Mouse (Mus musculus) heart, embryonic 13.5 days (tissue): Measurements from ENCODE around the gene Dram1. TPM values are rescaled to one million over a fixed set of nuclear protein-coding genes. Genes with fewer than 3 reads are reported as not detected.
A peak's percentile ranks its signal among the peaks of the same experiment; 100 is the strongest.
"Not testable (repeated sequence)": the region's sequence is repeated elsewhere in the genome, so short reads cannot be mapped to it uniquely, and the experiment has no call there.

Experiments used
- ATAC-seq: fragments of 200-750 bp; cut with Nextera tagmentation; 2 replicates; pipeline ENCODE4 v1.8.0; 2017; ENCODE audit warnings: moderate TSS enrichment; ENCODE audit not compliant: insufficient number of reproducible peaks, low FRiP score, low TSS enrichment; ENCODE audit errors: extremely low read depth
- H3K27ac ChIP-seq: fragments of 300-500 bp; sonication (generic); replicated peaks from 2 replicates; pipeline ENCODE4 v1.5.1; 2015; ENCODE audit warnings: moderate library complexity, mild to moderate bottlenecking, inconsistent platforms
- H3K27me3 ChIP-seq: fragments of 300-500 bp; sonication (generic); replicated peaks from 2 replicates; pipeline ENCODE4 v1.6.1; 2015; ENCODE audit warnings: mild to moderate bottlenecking, inconsistent platforms
- H3K36me3 ChIP-seq: fragments of 300-500 bp; sonication (generic); 2 replicates; pipeline ENCODE4 v1.6.1; 2015; ENCODE audit warnings: mild to moderate bottlenecking, inconsistent platforms
- H3K4me1 ChIP-seq: fragments of 300-500 bp; sonication (generic); 2 replicates; pipeline ENCODE4 v1.6.1; 2015; ENCODE audit warnings: inconsistent platforms
- H3K4me2 ChIP-seq: fragments of 300-500 bp; sonication (generic); 2 replicates; pipeline ENCODE4 v1.6.1; 2015; ENCODE audit warnings: inconsistent platforms, mild to moderate bottlenecking, moderate library complexity
- H3K4me3 ChIP-seq: fragments of 300-500 bp; sonication (generic); 2 replicates; pipeline ENCODE4 v1.5.1; 2015; ENCODE audit warnings: moderate library complexity, mild to moderate bottlenecking, inconsistent platforms
- H3K9ac ChIP-seq: fragments of 300-500 bp; sonication (generic); 2 replicates; pipeline ENCODE4 v1.6.1; 2015; ENCODE audit warnings: inconsistent platforms, mild to moderate bottlenecking, moderate library complexity
- H3K9me3 ChIP-seq: fragments of 300-500 bp; sonication (generic); 2 replicates; pipeline ENCODE4 v1.6.1; 2016; ENCODE audit warnings: inconsistent platforms
- WGBS: fragments of 180-500 bp; shearing (Covaris S2); methylation state at CpG from one replicate; pipeline ENCODE4 v1.1.7; 2015; ENCODE audit warnings: mixed read lengths; 5-methylcytosine and 5-hydroxymethylcytosine counted together
- polyA plus RNA-seq: library from polyadenylated mRNA; unstranded; fragments of >200 nt; fragmentation: Nextera tagmentation; extraction: Ambion mirVana; gene quantifications from 2 replicates; pipeline ENCODE4 v1.2.1, GENCODE M21; 2015

Dram1 gene
- polyA plus RNA-seq, 1 experiment from 2014 or later: 1.4 TPM

- Histone ChIP-seq H3K4me3 (no peak overlapping the region), H3K4me2 (no peak overlapping the region), H3K9ac (no peak overlapping the region), H3K9me3 (no peaks in the 10 kb centered on the region), H3K27me3 (no peaks in the 10 kb centered on the region), H3K27ac (no peak overlapping the region), H3K4me1 (peaks cover 57% of the 10 kb centered on the region), H3K36me3 (no peaks in the 10 kb centered on the region)
- 91% methylated on average over 11 of the region's 11 CpGs for WGBS
- ATAC-seq: no peak
Observed at GRCm38 (mm10) chr10:88385290-88385689, 6.4 kb upstream of the Dram1 start.

- ATAC-seq: no peak
Observed at GRCm38 (mm10) chr10:88384081-88384480, 5.2 kb upstream of the Dram1 start.

GRCm38 (mm10) chr10:88383479-88383878 is 4.6 kb upstream of the Dram1 start:
- ATAC-seq: no peak
- 61% methylated on average over 4 of the region's 4 CpGs for WGBS

More at GRCm38 (mm10) chr10:88384081-88384480, 5.2 kb upstream of the Dram1 start:
- no peak overlapping the region for H3K9ac ChIP-seq
- no peak overlapping the region for H3K4me2 ChIP-seq
- no peaks in the 10 kb centered on the region for H3K27me3 ChIP-seq
- H3K4me1 ChIP-seq: peaks cover 52% of the 10 kb centered on the region
- no peaks in the 10 kb centered on the region for H3K36me3 ChIP-seq
- no peak overlapping the region for H3K4me3 ChIP-seq
- no peaks in the 10 kb centered on the region for H3K9me3 ChIP-seq
- no peak overlapping the region for H3K27ac ChIP-seq
- WGBS: 40% methylated on average over 5 of the region's 5 CpGs

GRCm38 (mm10) chr10:88382009-88382408 is 3.1 kb upstream of the Dram1 start:
- ATAC-seq: no peak
- 33% methylated on average over 6 of the region's 6 CpGs for WGBS

More at GRCm38 (mm10) chr10:88383479-88383878, 4.6 kb upstream of the Dram1 start:
- no peaks in the 10 kb centered on the region for H3K27me3 ChIP-seq
- H3K36me3 ChIP-seq: no peaks in the 10 kb centered on the region
- H3K9me3 ChIP-seq: no peaks in the 10 kb centered on the region
- no peak overlapping the region for H3K27ac ChIP-seq
- no peak overlapping the region for H3K4me3 ChIP-seq
- peaks cover 50% of the 10 kb centered on the region for H3K4me1 ChIP-seq
- H3K4me2 ChIP-seq: no peak overlapping the region
- H3K9ac ChIP-seq: no peak overlapping the region

GRCm38 (mm10) chr10:88381286-88381685 is 2.4 kb upstream of the Dram1 start:
- H3K27me3 ChIP-seq: peaks cover 3% of the 10 kb centered on the region; the same call in 1 of the 2 replicates
- no peak overlapping the region for H3K27ac ChIP-seq
- no peak overlapping the region for H3K4me3 ChIP-seq
- no peak for ATAC-seq
- no peak overlapping the region for H3K9ac ChIP-seq
- WGBS: 81% methylated on average over 4 of the region's 4 CpGs
- H3K9me3 ChIP-seq: no peaks in the 10 kb centered on the region
- 0 out of 2 replicates have a peak overlapping the region, but pooled peaks have one; percentile 98 for H3K4me2 ChIP-seq
- peaks cover 48% of the 10 kb centered on the region for H3K4me1 ChIP-seq
- no peaks in the 10 kb centered on the region for H3K36me3 ChIP-seq

More at GRCm38 (mm10) chr10:88382009-88382408, 3.1 kb upstream of the Dram1 start:
- Histone ChIP-seq H3K27me3 (no peaks in the 10 kb centered on the region), H3K9ac (no peak overlapping the region), H3K9me3 (no peaks in the 10 kb centered on the region), H3K4me3 (no peak overlapping the region), H3K27ac (no peak overlapping the region), H3K4me1 (peaks cover 50% of the 10 kb centered on the region), H3K36me3 (no peaks in the 10 kb centered on the region), H3K4me2 (no peak overlapping the region)

- Histone ChIP-seq H3K36me3 (no peaks in the 10 kb centered on the region), H3K9ac (peak overlapping the region; percentile 89), H3K4me1 (peaks cover 41% of the 10 kb centered on the region), H3K27me3 (peaks cover 10% of the 10 kb centered on the region; the same call in 1 of the 2 replicates), H3K9me3 (no peaks in the 10 kb centered on the region), H3K27ac (peak overlapping the region; percentile 63; the same call in 1 of the 2 replicates), H3K4me3 (peak overlapping the region; percentile 88), H3K4me2 (peak overlapping the region; percentile 98)
- 58% methylated on average over 14 of the region's 14 CpGs for WGBS
- no peak for ATAC-seq
Observed at GRCm38 (mm10) chr10:88380430-88381060, 1.7 kb upstream of the Dram1 start.

GRCm38 (mm10) chr10:88380002-88380401 is 1.1 kb upstream of the Dram1 start:
- H3K4me3 ChIP-seq: peak overlapping the region; percentile 88
- peak overlapping the region; percentile 63 for H3K27ac ChIP-seq
- peak overlapping the region; percentile 89 for H3K9ac ChIP-seq
- H3K36me3 ChIP-seq: no peaks in the 10 kb centered on the region
- peaks cover 42% of the 10 kb centered on the region for H3K4me1 ChIP-seq
- H3K4me2 ChIP-seq: peak overlapping the region; percentile 98
- H3K9me3 ChIP-seq: no peaks in the 10 kb centered on the region
- WGBS: 3% methylated on average over 11 of the region's 11 CpGs
- H3K27me3 ChIP-seq: peaks cover 10% of the 10 kb centered on the region; the same call in 1 of the 2 replicates
- ATAC-seq: no peak

- Histone ChIP-seq H3K4me1 (peaks cover 35% of the 10 kb centered on the region), H3K9me3 (no peaks in the 10 kb centered on the region), H3K36me3 (no peaks in the 10 kb centered on the region), H3K4me3 (no peak overlapping the region), H3K4me2 (no peak overlapping the region), H3K27ac (no peak overlapping the region), H3K9ac (no peak overlapping the region), H3K27me3 (peaks cover 10% of the 10 kb centered on the region; the same call in 1 of the 2 replicates)
- no peak for ATAC-seq
- WGBS: 71% methylated on average over 4 of the region's 4 CpGs
Observed at GRCm38 (mm10) chr10:88377666-88378065, 1.2 kb downstream of the Dram1 start.

- H3K36me3 ChIP-seq: no peaks in the 10 kb centered on the region
- H3K27me3 ChIP-seq: peaks cover 10% of the 10 kb centered on the region; the same call in 1 of the 2 replicates
- H3K4me2 ChIP-seq: peak overlapping the region; percentile 44
- no peak overlapping the region for H3K27ac ChIP-seq
- no peak overlapping the region for H3K4me3 ChIP-seq
- no peaks in the 10 kb centered on the region for H3K9me3 ChIP-seq
- 0 out of 2 replicates have a peak overlapping the region, but pooled peaks have one; percentile 33 for H3K9ac ChIP-seq
- no peak for ATAC-seq
- WGBS: 5% methylated on average over 11 of the region's 11 CpGs
- peaks cover 30% of the 10 kb centered on the region for H3K4me1 ChIP-seq
Observed at GRCm38 (mm10) chr10:88376770-88377169, 2.1 kb downstream of the Dram1 start.

GRCm38 (mm10) chr10:88374984-88375383 is 3.9 kb downstream of the Dram1 start:
- no peak for ATAC-seq
- Histone ChIP-seq H3K4me1 (peaks cover 12% of the 10 kb centered on the region), H3K27me3 (peaks cover 10% of the 10 kb centered on the region; the same call in 1 of the 2 replicates), H3K9ac (peak overlapping the region; percentile 47; the same call in 1 of the 2 replicates), H3K4me2 (peak overlapping the region; percentile 50), H3K4me3 (peak overlapping the region; percentile 18), H3K9me3 (no peaks in the 10 kb centered on the region), H3K36me3 (no peaks in the 10 kb centered on the region), H3K27ac (no peak overlapping the region; the same call in 1 of the 2 replicates)
- WGBS: 23% methylated on average over 10 of the region's 10 CpGs

- ATAC-seq: not testable (repeated sequence)
- 68% methylated on average over 2 of the region's 2 CpGs for WGBS
Observed at GRCm38 (mm10) chr10:88372945-88373344, 5.9 kb downstream of the Dram1 start.

GRCm38 (mm10) chr10:88372436-88372835 is 6.4 kb downstream of the Dram1 start:
- ATAC-seq: no peak
- H3K9ac ChIP-seq: no peak overlapping the region
- H3K36me3 ChIP-seq: no peaks in the 10 kb centered on the region
- H3K27me3 ChIP-seq: peaks cover 10% of the 10 kb centered on the region; the same call in 1 of the 2 replicates
- H3K4me1 ChIP-seq: peaks cover 8% of the 10 kb centered on the region
- H3K4me3 ChIP-seq: no peak overlapping the region
- H3K4me2 ChIP-seq: no peak overlapping the region
- no peak overlapping the region for H3K27ac ChIP-seq
- no peaks in the 10 kb centered on the region for H3K9me3 ChIP-seq
- 88% methylated on average over 4 of the region's 4 CpGs for WGBS

More at GRCm38 (mm10) chr10:88372945-88373344, 5.9 kb downstream of the Dram1 start:
- H3K4me3 ChIP-seq, H3K9ac ChIP-seq, H3K4me1 ChIP-seq, H3K27me3 ChIP-seq, H3K27ac ChIP-seq, H3K4me2 ChIP-seq, H3K36me3 ChIP-seq, H3K9me3 ChIP-seq: not testable (repeated sequence)
